Mouse (Mus musculus) gastrocnemius, postnatal 25 days (tissue): ENCODE measurements around the gene Sumf2. TPM values are rescaled to one million over a fixed set of nuclear protein-coding genes. Genes with fewer than 3 reads are reported as not detected.

Experiments
- DNase-seq: peaks from one replicate; pipeline ENCODE4 v3.0.0; 2022
- total RNA-seq, 2 experiments: library from RNA; stranded (reverse); gene quantifications; 1 replicate in 1 of 2; 2 replicates in 1 of 2; pipeline ENCODE4 v1.2.3; 2021

Gene Sumf2
- total RNA-seq, 2 experiments from 2014 or later, result 8.4 to 8.6 TPM

GRCm38 (mm10) chr5:129907775-129908174 lies 61.0 kb downstream of the Sumf2 start:
- no peak for DNase-seq

DNA sequence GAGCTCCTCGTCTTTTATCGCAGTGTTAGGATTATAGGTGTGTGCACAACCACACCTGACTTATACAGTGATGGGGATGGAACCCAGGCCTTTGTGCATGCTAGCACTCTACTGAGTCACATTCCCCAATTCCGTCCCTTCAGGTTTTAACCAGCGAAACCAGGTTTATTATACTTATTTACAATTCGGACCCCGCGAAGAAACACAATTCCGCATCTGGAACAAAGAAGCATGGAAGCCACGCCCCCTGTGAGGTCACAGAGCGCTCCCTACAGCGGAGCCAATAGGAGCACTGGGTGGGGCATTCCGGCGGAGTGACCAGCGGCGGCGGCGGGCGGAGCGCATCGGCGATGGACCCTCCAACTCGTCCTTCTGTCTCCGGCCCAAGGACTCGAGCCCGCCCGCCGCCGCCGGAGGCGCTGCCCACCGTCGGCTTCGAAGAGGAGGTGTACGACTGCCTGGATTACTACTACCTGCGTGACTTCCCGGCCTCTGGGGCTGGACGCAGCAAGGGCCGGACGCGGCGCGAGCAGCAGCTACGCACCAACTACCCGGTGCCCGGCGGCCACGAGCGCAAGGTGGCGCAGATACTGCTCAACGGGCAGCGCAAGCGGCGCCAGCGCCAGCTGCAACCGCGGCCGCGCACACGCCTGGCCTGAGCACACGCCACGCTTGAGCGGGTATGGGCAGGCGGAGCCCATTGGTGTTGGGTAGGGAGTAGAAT lies 61.6 kb downstream of the Sumf2 start, which contains the start of gene Nupr1l:
TSS of gene Nupr1l (plus strand) at position 299 of the 724 bp plus-strand sequence.
- DNase-seq, result peak; percentile 84

GRCm38 (mm10) chr5:129909147-129909546 lies 62.4 kb downstream of the Sumf2 start:
- DNase-seq, result no peak

DNA sequence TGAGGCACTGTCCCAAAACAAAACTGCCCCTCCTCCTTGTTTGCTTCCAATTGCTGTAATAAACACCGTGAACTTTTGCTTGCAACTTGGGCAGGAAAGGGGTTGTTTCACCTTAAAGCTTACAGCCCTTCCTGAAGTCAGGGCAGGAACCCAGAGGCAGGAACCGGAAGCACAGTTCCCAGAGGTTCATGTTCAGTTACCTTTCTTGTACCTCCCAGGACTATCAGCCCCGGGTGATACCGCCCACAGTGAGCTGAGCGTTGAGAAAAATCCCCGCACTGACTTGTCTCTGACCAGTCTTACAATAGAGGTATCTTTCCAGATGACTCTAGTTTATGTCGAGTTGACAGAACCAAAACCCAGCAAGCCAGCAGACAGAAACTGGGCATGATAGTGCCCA lies 62.8 kb downstream of the Sumf2 start:
- DNase-seq, result no peak

Other genes with a start within 250 kb of the Sumf2 start
- 1 to 10 TPM; 1.8 TPM for gene Zfp11, start 176.9 kb upstream of the Sumf2 start, total RNA-seq
- not detected for gene Sept14, start 138.5 kb upstream of the Sumf2 start, total RNA-seq
- 10 to 100 TPM; 57.3 to 63.7 TPM for gene Mrps17, start 131.5 kb upstream of the Sumf2 start, total RNA-seq
- 100 to 1,000 TPM; 510 to 555 TPM for gene Nipsnap2, start 121.9 kb upstream of the Sumf2 start, total RNA-seq
- 10 to 100 TPM; 11.6 to 12.3 TPM for gene Psph, start 59.5 kb upstream of the Sumf2 start, total RNA-seq
- 100 to 1,000 TPM; 560 to 586 TPM for gene Chchd2, start 40.5 kb downstream of the Sumf2 start, total RNA-seq
- gene Zbed5, start 48.7 kb downstream of the Sumf2 start, total RNA-seq, result 1 to 10 TPM in 1 of 2 experiments, under 1 TPM in 1; 0.19 to 1.1 TPM
- gene Phkg1, start 51.6 kb downstream of the Sumf2 start, total RNA-seq, result 100 to 1,000 TPM; 297 to 365 TPM
- 1 to 10 TPM in 1 of 2 experiments, not detected in 1; 1.2 TPM for gene Nupr1l, start 61.6 kb downstream of the Sumf2 start, total RNA-seq
- 10 to 100 TPM; 18.3 to 19.4 TPM for gene Vkorc1l1, start 95.0 kb downstream of the Sumf2 start, total RNA-seq
- gene Gusb, start 156.1 kb downstream of the Sumf2 start, total RNA-seq, result 10 to 100 TPM in 1 of 2 experiments, 1 to 10 TPM in 1; 9.2 to 14.7 TPM
- 10 to 100 TPM in 1 of 2 experiments, 1 to 10 TPM in 1; 9.4 to 10.1 TPM for gene Asl, start 182.3 kb downstream of the Sumf2 start, total RNA-seq
- gene Crcp, start 182.3 kb downstream of the Sumf2 start, total RNA-seq, result 10 to 100 TPM; 13.3 to 13.9 TPM
- gene Tpst1, start 226.3 kb downstream of the Sumf2 start, total RNA-seq, result 1 to 10 TPM; 5.8 to 7.7 TPM